Mouse (Mus musculus) stomach, postnatal 0 days (tissue): ENCODE measurements around the gene Ghitm.

Experiments
- CTCF ChIP-seq: IDR thresholded peaks from 2 replicates; pipeline ENCODE4 v1.5.1; 2016; ENCODE audit warnings: antibody characterized with exemption, low read depth, mild to moderate bottlenecking, moderate library complexity
- EP300 ChIP-seq: optimal IDR thresholded peaks from 2 replicates; pipeline ENCODE3; 2016; ENCODE audit warnings: antibody characterized with exemption

DNA sequence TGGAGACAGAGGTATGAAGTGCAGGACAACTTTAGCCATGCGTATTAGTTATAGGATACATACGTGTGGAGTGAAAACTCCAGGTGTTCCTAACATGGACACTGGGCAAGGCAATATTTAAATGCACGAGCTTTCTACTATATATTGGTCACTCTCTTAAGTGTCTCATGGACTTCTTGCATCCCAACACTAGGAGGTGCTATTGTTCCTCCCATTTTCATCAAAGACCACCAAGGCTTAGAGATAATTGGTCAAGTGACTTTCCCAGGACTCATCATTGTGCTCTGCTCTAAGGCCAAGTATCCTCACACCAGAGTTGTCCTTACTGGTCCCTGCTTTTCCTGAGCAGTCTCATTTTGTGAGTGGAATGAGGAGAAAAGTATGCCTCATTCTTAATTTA, 39.4 kb upstream of the Ghitm start:
- TF ChIP-seq EP300 (no peak), CTCF (peak; percentile 47)
